Mouse (Mus musculus) liver, embryonic 15.5 days (tissue): ENCODE results near the gene Ccdc124. TPM values are rescaled to one million over a fixed set of nuclear protein-coding genes. Genes with fewer than 3 reads are reported as not detected.

Experiments used
- ATAC-seq: fragments of 200-750 bp; cut with Nextera tagmentation; 2 replicates; pipeline ENCODE4 v1.8.0; 2017; ENCODE audit warnings: moderate number of reproducible peaks, mild to moderate bottlenecking, moderate library complexity; ENCODE audit not compliant: insufficient read depth
- H3K27ac ChIP-seq: fragments of 300-500 bp; sonication (generic); replicated peaks from 2 replicates; pipeline ENCODE4 v1.5.1; 2015; ENCODE audit warnings: mild to moderate bottlenecking, inconsistent platforms
- H3K27me3 ChIP-seq: fragments of 300-500 bp; sonication (generic); 2 replicates; pipeline ENCODE4 v1.6.1; 2015; ENCODE audit warnings: mild to moderate bottlenecking, inconsistent platforms
- H3K36me3 ChIP-seq: fragments of 300-500 bp; sonication (generic); replicated peaks from 2 replicates; pipeline ENCODE4 v1.6.1; 2015; ENCODE audit warnings: moderate library complexity, mild to moderate bottlenecking, inconsistent platforms
- H3K4me1 ChIP-seq: fragments of 300-500 bp; sonication (generic); replicated peaks from 2 replicates; pipeline ENCODE4 v1.6.1; 2015; ENCODE audit warnings: inconsistent platforms
- H3K4me2 ChIP-seq: fragments of 300-500 bp; sonication (generic); 2 replicates; pipeline ENCODE4 v1.6.1; 2015; ENCODE audit warnings: moderate library complexity, mild to moderate bottlenecking, inconsistent platforms
- H3K4me3 ChIP-seq: fragments of 300-500 bp; sonication (generic); replicated peaks from 2 replicates; pipeline ENCODE4 v1.5.1; 2015; ENCODE audit warnings: mild to moderate bottlenecking, inconsistent platforms
- H3K9ac ChIP-seq: fragments of 300-500 bp; sonication (generic); 2 replicates; pipeline ENCODE4 v1.6.1; 2015; ENCODE audit warnings: moderate library complexity, mild to moderate bottlenecking, inconsistent platforms
- H3K9me3 ChIP-seq: fragments of 300-500 bp; sonication (generic); replicated peaks from 2 replicates; pipeline ENCODE4 v1.6.1; 2016; ENCODE audit warnings: inconsistent platforms
- WGBS: fragments of 180-500 bp; shearing (Covaris S2); methylation state at CpG from one replicate; pipeline ENCODE4 v1.1.7; 2015; ENCODE audit warnings: mixed read lengths; ENCODE audit not compliant: insufficient replicate concordance; 5-methylcytosine and 5-hydroxymethylcytosine counted together
- polyA plus RNA-seq: library from polyadenylated mRNA; unstranded; fragments of >200 nt; fragmentation: Nextera tagmentation; extraction: Ambion mirVana; gene quantifications from 2 replicates; pipeline ENCODE4 v1.2.1, GENCODE M21; 2015

Gene Ccdc124
- polyA plus RNA-seq, 1 experiment from 2014 or later, result 48.1 TPM

GRCm38 (mm10) chr8:70856028-70856427, 17.7 kb downstream of the Ccdc124 start:
- Histone ChIP-seq H3K36me3 (no peaks in the 10 kb centered on the region), H3K27ac (no peak overlapping the region), H3K4me3 (no peak overlapping the region), H3K9ac (no peak overlapping the region), H3K4me1 (peaks cover 43% of the 10 kb centered on the region), H3K27me3 (peaks cover 68% of the 10 kb centered on the region), H3K9me3 (no peaks in the 10 kb centered on the region), H3K4me2 (peak overlapping the region; percentile 86; the same call in 1 of the 2 replicates)
- 55% methylated on average over 5 of the region's 5 CpGs for WGBS
- no peak for ATAC-seq

DNA sequence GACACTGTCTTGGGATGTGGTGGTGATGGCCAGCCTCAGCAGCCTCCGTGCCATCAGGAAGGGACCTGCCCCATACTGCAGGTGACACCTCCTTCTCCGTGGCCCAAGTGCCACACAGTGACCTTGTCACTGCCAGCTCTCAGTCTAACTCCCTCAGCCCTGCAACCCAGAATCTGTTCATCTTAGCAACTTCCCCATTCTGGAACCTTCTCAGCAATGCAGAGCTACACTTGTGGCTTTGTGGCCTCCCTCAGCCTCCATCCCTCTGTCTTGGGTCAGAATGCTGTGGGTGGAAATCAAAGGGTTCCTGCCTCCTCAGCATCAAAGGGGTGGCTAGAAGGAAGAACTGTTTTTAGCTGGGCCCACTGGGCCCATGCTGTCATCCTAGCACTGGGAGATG, 19.9 kb downstream of the Ccdc124 start:
- no peak overlapping the region for H3K4me2 ChIP-seq
- H3K9ac ChIP-seq, result no peak overlapping the region
- H3K4me3 ChIP-seq, result no peak overlapping the region
- no peak for ATAC-seq
- no peaks in the 10 kb centered on the region for H3K36me3 ChIP-seq
- no peak overlapping the region for H3K27ac ChIP-seq
- 30% methylated on average over 2 of the region's 2 CpGs for WGBS
- H3K27me3 ChIP-seq, result peaks cover 54% of the 10 kb centered on the region
- H3K9me3 ChIP-seq, result no peaks in the 10 kb centered on the region
- peaks cover 39% of the 10 kb centered on the region for H3K4me1 ChIP-seq

- WGBS, result 83% methylated on average over 41 of the region's 41 CpGs
- H3K27me3 ChIP-seq, result peaks cover 62% of the 10 kb centered on the region
- peaks cover 31% of the 10 kb centered on the region for H3K4me1 ChIP-seq
- H3K9me3 ChIP-seq, result no peaks in the 10 kb centered on the region
- no peak overlapping the region for H3K4me3 ChIP-seq
- no peaks in the 10 kb centered on the region for H3K36me3 ChIP-seq
- no peak overlapping the region for H3K9ac ChIP-seq
- H3K4me2 ChIP-seq, result no peak overlapping the region
- H3K27ac ChIP-seq, result no peak overlapping the region
- ATAC-seq, result no peak
These were observed 21.0 kb downstream of the Ccdc124 start for GRCm38 (mm10) chr8:70852595-70853231.

DNA sequence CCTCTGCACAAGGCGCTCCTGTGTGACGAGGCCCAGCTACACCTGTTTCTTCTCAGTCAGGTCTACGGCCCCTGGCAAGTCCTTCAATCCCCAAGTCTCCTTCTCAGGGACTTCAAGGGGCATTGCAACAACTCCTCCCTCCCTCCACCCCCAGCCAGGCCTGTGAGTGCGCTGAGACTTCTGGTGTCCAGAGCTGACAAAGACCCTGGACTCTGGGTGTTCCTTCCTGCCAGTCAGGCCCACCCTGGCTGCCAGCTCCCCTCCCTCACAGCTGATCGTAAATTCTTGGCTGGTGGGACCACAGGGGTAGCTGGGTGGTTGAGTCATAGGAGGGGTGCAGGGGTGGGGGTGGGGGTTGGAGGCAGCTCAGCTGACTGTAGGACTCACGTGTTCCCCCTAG, 21.9 kb downstream of the Ccdc124 start:
- no peak for ATAC-seq

DNA sequence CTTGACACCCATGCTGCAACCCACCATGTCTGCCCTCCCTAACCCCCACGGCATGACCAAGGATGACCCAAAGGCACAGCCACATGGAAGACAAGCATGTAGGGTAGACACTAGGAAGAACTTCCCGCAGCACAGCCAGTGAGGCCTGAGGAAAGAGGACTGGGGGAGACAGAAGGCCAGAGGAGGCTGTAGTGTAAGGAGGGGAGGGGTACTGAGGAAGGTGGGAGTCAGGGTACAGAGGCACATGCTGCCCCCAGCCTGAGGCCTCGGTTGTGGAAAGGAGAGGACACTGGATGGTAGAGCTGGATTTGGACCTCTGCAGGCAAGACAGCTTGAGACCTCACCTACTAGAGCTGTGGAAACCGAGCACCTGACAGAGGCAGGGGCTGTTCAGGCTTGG, 22.8 kb downstream of the Ccdc124 start:
- H3K27ac ChIP-seq, result no peak overlapping the region
- WGBS, result 66% methylated on average over 4 of the region's 4 CpGs
- no peaks in the 10 kb centered on the region for H3K9me3 ChIP-seq
- H3K9ac ChIP-seq, result no peak overlapping the region
- H3K27me3 ChIP-seq, result peaks cover 61% of the 10 kb centered on the region
- H3K36me3 ChIP-seq, result no peaks in the 10 kb centered on the region
- H3K4me1 ChIP-seq, result peaks cover 27% of the 10 kb centered on the region
- no peak for ATAC-seq
- no peak overlapping the region for H3K4me2 ChIP-seq
- no peak overlapping the region for H3K4me3 ChIP-seq

More for the DNA sequence above, 21.9 kb downstream of the Ccdc124 start:
- WGBS, result 58% methylated on average over 6 of the region's 6 CpGs
- H3K9ac ChIP-seq, result no peak overlapping the region
- H3K9me3 ChIP-seq, result no peaks in the 10 kb centered on the region
- no peaks in the 10 kb centered on the region for H3K36me3 ChIP-seq
- no peak overlapping the region for H3K4me3 ChIP-seq
- peaks cover 26% of the 10 kb centered on the region for H3K4me1 ChIP-seq
- no peak overlapping the region for H3K4me2 ChIP-seq
- no peak overlapping the region for H3K27ac ChIP-seq
- peaks cover 63% of the 10 kb centered on the region for H3K27me3 ChIP-seq

GRCm38 (mm10) chr8:70850132-70850845, 23.4 kb downstream of the Ccdc124 start:
- Histone ChIP-seq H3K9ac (no peak overlapping the region), H3K27me3 (peaks cover 54% of the 10 kb centered on the region), H3K9me3 (no peaks in the 10 kb centered on the region), H3K4me3 (no peak overlapping the region), H3K4me1 (peaks cover 32% of the 10 kb centered on the region), H3K36me3 (no peaks in the 10 kb centered on the region), H3K27ac (no peak overlapping the region), H3K4me2 (no peak overlapping the region)
- 54% methylated on average over 7 of the region's 7 CpGs for WGBS
- no peak for ATAC-seq

GRCm38 (mm10) chr8:70849333-70849990, 24.3 kb downstream of the Ccdc124 start:
- peaks cover 46% of the 10 kb centered on the region for H3K27me3 ChIP-seq
- no peak overlapping the region for H3K4me3 ChIP-seq
- WGBS, result 66% methylated on average over 3 of the region's 3 CpGs
- no peak for ATAC-seq
- no peaks in the 10 kb centered on the region for H3K9me3 ChIP-seq
- no peak overlapping the region for H3K27ac ChIP-seq
- no peak overlapping the region for H3K9ac ChIP-seq
- H3K4me2 ChIP-seq, result no peak overlapping the region
- H3K36me3 ChIP-seq, result no peaks in the 10 kb centered on the region
- peaks cover 40% of the 10 kb centered on the region for H3K4me1 ChIP-seq

DNA sequence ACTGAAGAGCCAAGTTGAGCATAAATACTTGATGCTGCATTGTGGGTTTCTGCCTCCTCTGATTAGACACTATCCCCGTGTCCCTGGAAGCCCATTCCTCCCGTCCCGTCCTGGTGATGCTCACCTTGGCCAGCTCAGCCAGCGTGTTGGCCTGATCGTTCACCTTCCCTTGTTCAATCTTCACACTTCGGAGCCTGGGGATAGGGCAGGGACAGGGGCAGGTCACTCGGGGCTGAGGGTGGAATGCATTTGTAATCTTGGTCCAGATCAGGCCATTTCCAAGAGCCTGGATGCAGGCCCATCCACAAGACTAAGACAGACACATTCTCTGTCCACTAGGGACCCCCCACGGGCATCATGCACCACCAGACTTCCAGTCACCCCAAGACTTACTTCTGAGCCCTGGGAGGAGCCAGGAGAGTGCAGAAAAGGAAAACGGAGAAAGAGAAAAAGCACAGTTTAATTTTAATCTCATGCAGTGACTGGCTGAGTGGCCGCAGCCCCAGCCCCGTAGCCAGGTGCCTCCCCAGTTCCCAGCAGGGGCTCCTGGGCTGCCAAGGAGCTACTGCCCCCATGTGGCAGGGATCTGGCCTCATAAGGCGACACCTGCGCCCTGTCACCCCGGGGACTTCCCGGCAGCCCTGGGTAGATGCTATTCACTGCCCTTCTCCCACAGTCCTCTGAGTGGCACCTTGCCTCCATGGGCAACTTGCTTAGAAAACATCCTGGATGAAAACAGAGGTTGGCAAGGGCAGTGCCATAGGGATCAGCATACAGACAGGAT, 27.2 kb downstream of the Ccdc124 start:
- H3K9ac ChIP-seq, result no peak overlapping the region
- no peak overlapping the region for H3K4me2 ChIP-seq
- H3K9me3 ChIP-seq, result no peaks in the 10 kb centered on the region
- H3K27ac ChIP-seq, result no peak overlapping the region
- 49% methylated on average over 15 of the region's 15 CpGs for WGBS
- H3K4me3 ChIP-seq, result no peak overlapping the region
- no peaks in the 10 kb centered on the region for H3K36me3 ChIP-seq
- H3K4me1 ChIP-seq, result peaks cover 64% of the 10 kb centered on the region
- no peak for ATAC-seq
- peaks cover 30% of the 10 kb centered on the region for H3K27me3 ChIP-seq

GRCm38 (mm10) chr8:70845108-70845507, 28.6 kb downstream of the Ccdc124 start:
- ATAC-seq, result no peak
- WGBS, result 51% methylated on average over 5 of the region's 5 CpGs
- H3K4me1 ChIP-seq, result peaks cover 67% of the 10 kb centered on the region
- H3K4me2 ChIP-seq, result no peak overlapping the region
- H3K9ac ChIP-seq, result peak overlapping the region; percentile 12; the same call in 1 of the 2 replicates
- no peaks in the 10 kb centered on the region for H3K36me3 ChIP-seq
- no peak overlapping the region for H3K4me3 ChIP-seq
- H3K27ac ChIP-seq, result peak overlapping the region; percentile 98
- H3K9me3 ChIP-seq, result no peaks in the 10 kb centered on the region
- H3K27me3 ChIP-seq, result peaks cover 30% of the 10 kb centered on the region

DNA sequence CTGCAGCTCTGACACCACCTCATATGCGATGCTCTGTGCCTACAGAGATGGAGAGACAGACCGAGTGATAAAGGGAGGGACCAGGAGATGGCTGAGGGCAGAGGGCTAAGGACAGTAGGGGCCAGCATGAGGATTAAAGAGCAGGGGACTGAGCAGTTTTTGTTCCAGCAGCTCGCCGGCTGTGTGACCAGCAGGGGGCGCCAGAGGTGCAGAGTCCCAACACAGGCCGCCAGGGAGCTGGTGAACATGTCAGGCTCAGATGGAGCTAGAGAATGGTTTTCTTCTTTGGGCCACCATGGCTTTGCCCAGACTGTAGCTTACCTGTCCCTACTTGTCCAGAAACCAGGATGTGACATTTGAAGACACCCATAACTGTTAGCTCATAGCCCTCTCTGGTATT, 29.2 kb downstream of the Ccdc124 start:
- H3K4me2 ChIP-seq, result peak overlapping the region; percentile 91
- peak overlapping the region; percentile 63 for H3K4me3 ChIP-seq
- H3K4me1 ChIP-seq, result peaks cover 69% of the 10 kb centered on the region
- WGBS, result 2% methylated on average over 6 of the region's 6 CpGs
- no peaks in the 10 kb centered on the region for H3K9me3 ChIP-seq
- no peak for ATAC-seq
- peaks cover 29% of the 10 kb centered on the region for H3K27me3 ChIP-seq
- peak overlapping the region; percentile 98 for H3K27ac ChIP-seq
- peak overlapping the region; percentile 72 for H3K9ac ChIP-seq
- H3K36me3 ChIP-seq, result no peaks in the 10 kb centered on the region

DNA sequence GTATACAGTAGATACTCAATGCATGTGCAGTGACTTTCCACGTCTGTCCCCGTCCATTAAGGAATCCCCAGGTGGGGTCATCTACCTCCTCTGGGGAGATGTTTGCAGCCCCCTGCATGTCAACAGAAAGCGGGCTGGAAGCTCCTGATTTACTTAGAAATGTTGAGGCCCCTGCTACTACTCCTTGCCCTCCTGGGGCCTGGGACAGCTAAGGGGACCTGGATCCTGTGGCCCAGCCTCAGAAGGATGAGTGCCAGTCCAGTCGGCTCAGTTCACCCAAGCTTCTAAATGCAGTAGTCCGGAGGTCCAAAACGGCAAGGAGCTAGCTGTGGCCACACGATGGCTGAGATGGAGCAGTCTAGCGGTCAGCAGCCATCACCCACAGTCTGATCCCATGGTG, 29.8 kb downstream of the Ccdc124 start:
- H3K9me3 ChIP-seq, result no peaks in the 10 kb centered on the region
- 63% methylated on average over 8 of the region's 8 CpGs for WGBS
- no peaks in the 10 kb centered on the region for H3K36me3 ChIP-seq
- peaks cover 24% of the 10 kb centered on the region for H3K27me3 ChIP-seq
- peaks cover 70% of the 10 kb centered on the region for H3K4me1 ChIP-seq
- H3K4me3 ChIP-seq, result peak overlapping the region; percentile 63
- H3K27ac ChIP-seq, result peak overlapping the region; percentile 98
- no peak for ATAC-seq
- H3K9ac ChIP-seq, result peak overlapping the region; percentile 72
- peak overlapping the region; percentile 91 for H3K4me2 ChIP-seq
